Comparison of ENCODE assay signal across 9 mouse cellular contexts in the genomic region with DNA sequence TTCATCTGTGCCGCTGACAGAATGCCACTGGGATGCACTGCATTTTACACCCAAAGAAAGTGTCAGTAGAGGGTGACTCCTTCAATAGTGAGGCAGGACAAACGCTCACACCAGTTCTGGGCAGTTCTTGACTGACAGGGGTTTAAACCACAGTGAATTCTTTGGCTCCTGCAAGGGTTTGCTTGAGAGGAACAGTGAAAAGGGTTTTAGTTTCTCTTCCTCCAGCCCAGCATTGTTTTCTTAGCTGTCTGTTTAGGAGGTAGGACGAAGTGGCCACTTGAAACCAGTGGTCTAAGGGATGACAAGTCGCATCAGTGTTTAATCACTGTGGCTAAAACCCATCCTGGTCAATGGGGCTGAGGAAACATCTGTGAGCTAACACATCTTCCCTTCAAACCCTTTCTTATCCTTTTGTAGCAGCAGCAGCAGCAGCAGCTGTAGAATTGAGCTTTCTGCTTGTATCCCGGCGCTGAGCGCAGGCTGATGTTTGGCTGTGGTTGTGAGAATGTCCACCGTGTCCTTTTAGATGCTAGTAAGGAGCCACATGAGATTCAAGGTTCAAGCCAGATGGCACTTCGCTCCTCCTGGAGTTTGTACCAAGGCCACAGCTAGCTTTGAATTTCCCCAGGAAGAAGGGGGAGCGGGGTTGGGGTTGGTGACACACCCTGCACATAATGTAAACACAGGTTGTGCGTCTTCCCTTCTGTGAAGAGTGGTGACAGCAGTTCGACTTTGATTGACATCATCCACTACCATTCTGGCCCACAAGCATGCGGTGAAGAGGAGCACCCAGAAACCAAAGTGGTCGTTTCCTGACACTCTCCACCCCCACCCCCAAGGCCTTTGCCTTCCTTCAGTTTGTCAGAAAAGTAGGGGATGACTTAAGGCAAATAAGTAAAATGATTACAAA.
A peak's percentile ranks its signal among the peaks of the same experiment; 100 is the strongest.
DNase-seq lines count a peak whose midpoint lies in the region; ATAC-seq lines count a peak whose summit lies in the region.
"Had no signal": no experiment of that assay in that cellular context is flagged by ENCODE, and none has a peak within 500 bp of the region (broad histone marks: within the 10 kb centered on the region; RNA-seq: fewer than 3 reads in every experiment).

No protein-coding gene starts in this region.

- peak overlapping the region; percentile 38; the same call in 1 of the 2 replicates for H3K9ac ChIP-seq in heart, embryonic 14.5 days (ENCODE audit: low read length)
- H3K9ac ChIP-seq in intestine, embryonic 15.5 days = no peak overlapping the region
- H3K9ac ChIP-seq in neural tube, embryonic 13.5 days = 0 out of 2 replicates have a peak overlapping the region, but pooled peaks have one; percentile 26
- H3K9ac ChIP-seq: liver, embryonic 14.5 days had no signal

- intact Hi-C loops in heart, postnatal 36 days (cut with DNase I) = no loop called here

- no peak for DNase-seq in heart, postnatal 36 days
- DNase-seq in NIH3T3 (ENCODE audit: low read depth) = peak; percentile 26
- no peak for DNase-seq in yolk sac, embryonic 10.5 days (ENCODE audit: low spot score)
- DNase-seq in adrenal gland, postnatal 36 days = no peak
- DNase-seq in MN1 (ENCODE audit: low spot score) = no peak

- H3K27me3 ChIP-seq in heart, embryonic 14.5 days (ENCODE audit: control insufficient read depth, insufficient read depth, low read length) = no peaks in the 10 kb centered on the region
- no peaks in the 10 kb centered on the region for H3K27me3 ChIP-seq in intestine, embryonic 15.5 days (replicated peaks)
- no peaks in the 10 kb centered on the region for H3K27me3 ChIP-seq in neural tube, embryonic 13.5 days

- peaks cover 14 to 21% of the 10 kb centered on the region in 2 experiments for H3K4me1 ChIP-seq in heart, embryonic 14.5 days (ENCODE audit: control insufficient read depth in 2 of 2, insufficient read depth in 2 of 2, low read length in 2 of 2)
- H3K4me1 ChIP-seq in intestine, embryonic 15.5 days (replicated peaks) = peaks cover 4% of the 10 kb centered on the region; the same call in 1 of the 2 replicates
- H3K4me1 ChIP-seq in neural tube, embryonic 13.5 days (replicated peaks) = peaks cover 33% of the 10 kb centered on the region

- ATAC-seq in heart, embryonic 14.5 days (ENCODE audit: insufficient number of reproducible peaks, insufficient read depth, low FRiP score, low read depth) = no peak
- ATAC-seq in intestine, embryonic 15.5 days = no peak; the same call in 1 of the 2 replicates
- no peak for ATAC-seq in neural tube, embryonic 13.5 days (ENCODE audit: low read depth)

- no peak overlapping the region for H3K4me3 ChIP-seq in heart, embryonic 14.5 days (ENCODE audit: control insufficient read depth in 1 of 2, insufficient read depth in 1 of 2, low read depth in 1 of 2, low read length in 2 of 2)
- H3K4me3 ChIP-seq in intestine, embryonic 15.5 days (replicated peaks) = no peak overlapping the region
- H3K4me3 ChIP-seq in neural tube, embryonic 13.5 days = no peak overlapping the region

- H3K4me2 ChIP-seq in heart, embryonic 14.5 days (ENCODE audit: low read length) = no peak overlapping the region
- H3K4me2 ChIP-seq in intestine, embryonic 15.5 days (replicated peaks) = no peak overlapping the region
- H3K4me2 ChIP-seq in neural tube, embryonic 13.5 days = no peak overlapping the region

- no peaks in the 10 kb centered on the region for H3K9me3 ChIP-seq in heart, embryonic 14.5 days (ENCODE audit: control insufficient read depth, low read length)
- no peaks in the 10 kb centered on the region for H3K9me3 ChIP-seq in intestine, embryonic 15.5 days
- H3K9me3 ChIP-seq in neural tube, embryonic 13.5 days = no peaks in the 10 kb centered on the region

- no peaks in the 10 kb centered on the region for H3K36me3 ChIP-seq in heart, embryonic 14.5 days (ENCODE audit: control insufficient read depth, insufficient read depth, low read length)
- no peaks in the 10 kb centered on the region for H3K36me3 ChIP-seq in intestine, embryonic 15.5 days
- no peaks in the 10 kb centered on the region for H3K36me3 ChIP-seq in neural tube, embryonic 13.5 days

- H3K27ac ChIP-seq in heart, embryonic 14.5 days (replicated peaks in 1 of 2; ENCODE audit: control insufficient read depth in 1 of 2, insufficient read depth in 1 of 2, low read depth in 2 of 2, low read length in 2 of 2) = peak overlapping the region; percentile 19 to 31; a peak in 2 of 4 replicates
- H3K27ac ChIP-seq in intestine, embryonic 15.5 days = 0 out of 2 replicates have a peak overlapping the region, but pooled peaks have one; percentile 23
- H3K27ac ChIP-seq in neural tube, embryonic 13.5 days (replicated peaks) = peak overlapping the region; percentile 64
- H3K27ac ChIP-seq: liver, embryonic 14.5 days had no signal

- WGBS in heart, embryonic 14.5 days = 36% methylated on average over 14 of the region's 14 CpGs
- 55% methylated on average over 14 of the region's 14 CpGs for WGBS in intestine, embryonic 15.5 days
- 75% methylated on average over 14 of the region's 14 CpGs for WGBS in neural tube, embryonic 13.5 days
